Mouse (Mus musculus): ENCODE data around the gene Srf.

Srf gene

GRCm38 (mm10) chr17:46519971-46520370 lies 36.0 kb downstream of the Srf start:
- in situ Hi-C loops (cut with MboI), result no loop called here

- in situ Hi-C loops (cut with MboI), result no loop called here
Observed at GRCm38 (mm10) chr17:46513329-46513728, 42.6 kb downstream of the Srf start.

- in situ Hi-C loops (cut with MboI), result no loop called here
Observed at GRCm38 (mm10) chr17:46511059-46511710, 44.8 kb downstream of the Srf start.

- in situ Hi-C loops (cut with MboI), result no loop called here
Observed at GRCm38 (mm10) chr17:46505617-46506016, 50.4 kb downstream of the Srf start.

- in situ Hi-C loops (cut with MboI), result no loop called here
Observed at GRCm38 (mm10) chr17:46503847-46504638, 51.9 kb downstream of the Srf start.

GRCm38 (mm10) chr17:46502775-46503174 lies 53.2 kb downstream of the Srf start:
- in situ Hi-C loops (cut with MboI), result no loop called here

All from mature B cell (primary cell).